Mouse (Mus musculus): ENCODE results near the gene Pef1. TPM values are rescaled to one million over a fixed set of nuclear protein-coding genes. Genes with fewer than 3 reads are reported as not detected.

Gene Pef1
- polyA plus RNA-seq, 1 experiment from 2014 or later, result 72.0 TPM

DNA sequence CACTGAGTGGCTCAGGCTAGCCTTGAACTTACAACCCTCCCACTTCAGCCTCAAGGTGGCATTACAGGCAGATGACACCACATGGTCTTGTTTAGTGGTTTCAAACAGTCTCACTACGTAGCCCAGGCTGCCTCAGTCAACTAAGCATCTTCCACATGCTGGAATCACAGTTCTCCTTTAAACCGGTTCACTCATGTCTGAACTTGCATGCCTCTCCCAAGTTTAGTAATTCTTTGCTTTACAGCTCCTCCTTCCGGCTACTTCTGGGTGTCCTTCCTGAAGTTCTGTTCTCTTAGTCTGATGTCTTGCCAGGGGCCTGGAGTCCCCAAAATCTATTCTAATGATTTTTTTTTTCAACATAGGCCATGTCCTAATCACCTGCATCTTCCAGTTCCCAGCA is 51.9 kb downstream of the Pef1 start:
- no peak for ATAC-seq
- Histone ChIP-seq H3K4me3 (replicated peaks) (no peak overlapping the region), H3K4me1 (replicated peaks) (no peaks in the 10 kb centered on the region), H3K36me3 (no peaks in the 10 kb centered on the region), H3K27ac (no peak overlapping the region), H3K4me2 (replicated peaks) (no peak overlapping the region), H3K27me3 (peaks cover 9% of the 10 kb centered on the region; the same call in 1 of the 2 replicates), H3K9ac (replicated peaks) (no peak overlapping the region), H3K9me3 (no peaks in the 10 kb centered on the region)
- WGBS, result 83% methylated on average over 3 of the region's 3 CpGs

- H3K4me2 ChIP-seq (replicated peaks), result no peak overlapping the region
- no peak overlapping the region for H3K9ac ChIP-seq (replicated peaks)
- no peak overlapping the region for H3K4me3 ChIP-seq (replicated peaks)
- peaks cover 10% of the 10 kb centered on the region for H3K27me3 ChIP-seq
- H3K36me3 ChIP-seq, result no peaks in the 10 kb centered on the region
- H3K4me1 ChIP-seq (replicated peaks), result no peaks in the 10 kb centered on the region
- ATAC-seq, result no peak
- no peak overlapping the region for H3K27ac ChIP-seq
- WGBS, result 80% methylated on average over 12 of the region's 12 CpGs
- no peaks in the 10 kb centered on the region for H3K9me3 ChIP-seq
Observed at GRCm38 (mm10) chr4:130156812-130157371, 54.5 kb downstream of the Pef1 start.

DNA sequence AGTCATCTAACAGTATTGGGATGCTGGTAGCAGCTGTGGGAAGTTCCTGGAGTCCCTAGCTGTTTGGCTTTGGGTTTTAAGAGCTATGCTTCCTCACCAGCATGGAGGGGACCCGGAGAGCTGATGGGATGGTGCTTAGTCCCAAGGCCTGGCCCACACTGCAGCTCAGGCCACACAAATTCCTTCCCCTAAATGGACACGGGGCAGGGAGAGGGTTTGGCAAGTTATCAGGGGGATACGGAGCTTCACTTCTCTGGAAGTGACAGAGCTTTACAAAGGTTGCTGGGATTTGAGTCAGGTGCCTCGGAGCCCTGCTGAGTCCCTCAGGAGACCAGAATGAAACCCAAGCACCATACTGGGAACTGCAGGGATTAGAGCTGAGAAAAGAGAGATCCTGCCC is 59.0 kb downstream of the Pef1 start:
- Histone ChIP-seq H3K4me2 (replicated peaks) (no peak overlapping the region), H3K9ac (replicated peaks) (no peak overlapping the region), H3K4me3 (replicated peaks) (no peak overlapping the region), H3K4me1 (replicated peaks) (peaks cover 11% of the 10 kb centered on the region), H3K27ac (no peak overlapping the region), H3K27me3 (peaks cover 41% of the 10 kb centered on the region), H3K36me3 (no peaks in the 10 kb centered on the region), H3K9me3 (no peaks in the 10 kb centered on the region)
- no peak for ATAC-seq
- 20% methylated on average over 4 of the region's 4 CpGs for WGBS

- Histone ChIP-seq H3K4me2 (replicated peaks) (peak overlapping the region; percentile 35), H3K4me3 (replicated peaks) (peak overlapping the region; percentile 9; the same call in 1 of the 2 replicates), H3K9me3 (no peaks in the 10 kb centered on the region), H3K27me3 (peaks cover 49% of the 10 kb centered on the region), H3K27ac (no peak overlapping the region), H3K4me1 (replicated peaks) (peaks cover 21% of the 10 kb centered on the region), H3K9ac (replicated peaks) (peak overlapping the region; percentile 36), H3K36me3 (no peaks in the 10 kb centered on the region)
- no peak; the same call in 1 of the 2 replicates for ATAC-seq
- 8% methylated on average over 20 of the region's 20 CpGs for WGBS
Observed at GRCm38 (mm10) chr4:130163391-130163861, 61.1 kb downstream of the Pef1 start.

DNA sequence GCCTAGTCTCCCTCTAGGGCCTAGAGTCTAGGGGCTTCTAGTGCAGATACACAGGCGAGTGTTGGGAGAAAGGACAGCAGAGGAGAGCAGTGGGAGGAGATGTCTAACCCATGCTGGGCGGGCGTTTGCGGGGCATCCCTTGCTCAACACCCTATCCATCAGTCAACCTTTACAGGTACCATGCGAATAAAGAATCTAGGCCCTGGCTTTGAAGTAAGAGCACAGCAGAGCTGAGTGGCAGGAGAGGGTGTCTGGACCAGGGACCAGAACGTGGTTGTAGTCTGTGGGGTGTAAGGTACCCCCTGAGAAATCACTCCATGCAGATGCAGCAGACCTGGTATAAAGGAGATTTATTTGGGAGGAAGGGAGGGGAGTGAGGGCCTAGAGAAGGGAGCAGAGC is 61.8 kb downstream of the Pef1 start:
- no peaks in the 10 kb centered on the region for H3K9me3 ChIP-seq
- no peaks in the 10 kb centered on the region for H3K36me3 ChIP-seq
- no peak overlapping the region for H3K9ac ChIP-seq (replicated peaks)
- no peak for ATAC-seq
- no peak overlapping the region for H3K4me2 ChIP-seq (replicated peaks)
- H3K27me3 ChIP-seq, result peaks cover 49% of the 10 kb centered on the region
- WGBS, result 81% methylated on average over 6 of the region's 6 CpGs
- H3K4me1 ChIP-seq (replicated peaks), result peaks cover 26% of the 10 kb centered on the region
- no peak overlapping the region for H3K4me3 ChIP-seq (replicated peaks)
- H3K27ac ChIP-seq, result no peak overlapping the region

DNA sequence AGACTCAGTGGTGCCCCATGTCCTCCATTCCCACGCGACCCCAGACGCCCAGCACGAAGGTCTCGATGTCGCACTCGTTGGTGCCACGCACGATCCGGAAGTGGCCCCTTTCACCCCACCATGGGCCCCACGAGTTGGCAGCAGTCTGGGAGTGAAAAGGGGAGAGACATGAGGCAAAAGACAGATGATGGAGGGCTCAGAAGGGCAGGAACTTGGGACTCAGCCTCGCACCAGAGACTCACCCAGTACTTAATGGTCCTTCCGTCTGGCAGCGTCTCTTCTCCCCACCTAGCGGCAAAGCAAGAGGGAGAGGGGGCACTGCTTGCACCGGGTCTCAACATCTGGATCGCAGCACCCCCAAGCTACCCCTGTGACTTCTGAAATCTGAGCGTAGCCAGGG is 63.7 kb downstream of the Pef1 start:
- Histone ChIP-seq H3K9me3 (no peaks in the 10 kb centered on the region), H3K36me3 (no peaks in the 10 kb centered on the region), H3K4me2 (replicated peaks) (no peak overlapping the region), H3K4me3 (replicated peaks) (no peak overlapping the region), H3K9ac (replicated peaks) (no peak overlapping the region), H3K27me3 (peaks cover 45% of the 10 kb centered on the region), H3K27ac (no peak overlapping the region), H3K4me1 (replicated peaks) (peaks cover 26% of the 10 kb centered on the region)
- 79% methylated on average over 18 of the region's 18 CpGs for WGBS
- no peak for ATAC-seq

DNA sequence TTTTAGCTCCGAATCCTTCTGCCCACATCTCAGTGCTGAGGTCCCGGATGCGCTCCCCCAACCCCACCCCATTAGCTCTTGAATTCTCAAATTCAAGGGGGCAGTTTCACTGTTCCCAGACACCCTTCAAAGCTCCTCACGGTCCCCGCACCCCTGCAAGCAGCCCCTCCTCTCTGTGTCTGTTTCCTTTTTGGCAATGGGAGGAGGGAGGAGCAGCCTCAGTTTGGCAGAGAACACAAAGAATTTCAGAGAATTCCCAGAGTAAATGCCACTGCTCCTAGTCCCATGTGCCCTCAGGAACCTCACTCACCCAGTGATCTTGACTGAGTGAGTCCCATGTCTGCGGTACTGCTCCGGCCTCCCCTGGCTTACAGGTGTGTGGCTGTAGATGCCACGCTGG is 64.2 kb downstream of the Pef1 start:
- H3K36me3 ChIP-seq, result no peaks in the 10 kb centered on the region
- no peak overlapping the region for H3K4me2 ChIP-seq (replicated peaks)
- H3K4me1 ChIP-seq (replicated peaks), result peaks cover 26% of the 10 kb centered on the region
- peaks cover 45% of the 10 kb centered on the region for H3K27me3 ChIP-seq
- no peak overlapping the region for H3K4me3 ChIP-seq (replicated peaks)
- ATAC-seq, result no peak
- H3K27ac ChIP-seq, result no peak overlapping the region
- WGBS, result 82% methylated on average over 8 of the region's 8 CpGs
- no peaks in the 10 kb centered on the region for H3K9me3 ChIP-seq
- no peak overlapping the region for H3K9ac ChIP-seq (replicated peaks)

DNA sequence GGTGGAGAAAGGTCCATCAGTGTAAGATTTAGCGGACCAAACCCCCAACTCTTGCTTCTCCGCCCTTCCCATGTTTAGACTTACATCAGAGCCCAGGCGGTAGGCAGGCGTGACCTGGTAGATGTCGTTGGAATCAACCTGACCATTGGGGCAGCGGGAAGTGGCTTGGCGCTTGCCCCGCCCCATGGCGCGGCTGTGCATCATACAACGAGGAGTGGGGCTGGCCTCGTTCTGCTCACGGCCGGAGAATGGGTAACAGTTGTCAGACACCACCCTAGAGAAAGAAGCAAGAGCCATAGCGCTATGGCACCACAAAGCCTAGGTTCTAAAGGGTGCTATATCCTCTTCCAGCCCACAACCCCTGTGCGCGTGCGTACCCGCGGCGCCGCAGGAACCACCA is 65.0 kb downstream of the Pef1 start:
- Histone ChIP-seq H3K4me1 (replicated peaks) (peaks cover 26% of the 10 kb centered on the region), H3K9ac (replicated peaks) (no peak overlapping the region)
- WGBS, result 53% methylated on average over 22 of the region's 22 CpGs

GRCm38 (mm10) chr4:130167814-130168213 is 65.5 kb downstream of the Pef1 start:
- Histone ChIP-seq H3K4me2 (replicated peaks) (peak overlapping the region; percentile 26; the same call in 1 of the 2 replicates), H3K4me1 (replicated peaks) (peaks cover 25% of the 10 kb centered on the region), H3K4me3 (replicated peaks) (peak overlapping the region; percentile 5; the same call in 1 of the 2 replicates), H3K36me3 (no peaks in the 10 kb centered on the region), H3K27me3 (peaks cover 40% of the 10 kb centered on the region), H3K27ac (no peak overlapping the region), H3K9ac (replicated peaks) (no peak overlapping the region; the same call in 1 of the 2 replicates), H3K9me3 (no peaks in the 10 kb centered on the region)
- ATAC-seq, result no peak
- 48% methylated on average over 9 of the region's 9 CpGs for WGBS

More for the DNA sequence above, 65.0 kb downstream of the Pef1 start:
- Histone ChIP-seq H3K27me3 (peaks cover 44% of the 10 kb centered on the region), H3K4me3 (replicated peaks) (peak overlapping the region; percentile 5; the same call in 1 of the 2 replicates), H3K9me3 (no peaks in the 10 kb centered on the region), H3K4me2 (replicated peaks) (peak overlapping the region; percentile 26; the same call in 1 of the 2 replicates), H3K36me3 (no peaks in the 10 kb centered on the region), H3K27ac (no peak overlapping the region)
- ATAC-seq, result no peak

DNA sequence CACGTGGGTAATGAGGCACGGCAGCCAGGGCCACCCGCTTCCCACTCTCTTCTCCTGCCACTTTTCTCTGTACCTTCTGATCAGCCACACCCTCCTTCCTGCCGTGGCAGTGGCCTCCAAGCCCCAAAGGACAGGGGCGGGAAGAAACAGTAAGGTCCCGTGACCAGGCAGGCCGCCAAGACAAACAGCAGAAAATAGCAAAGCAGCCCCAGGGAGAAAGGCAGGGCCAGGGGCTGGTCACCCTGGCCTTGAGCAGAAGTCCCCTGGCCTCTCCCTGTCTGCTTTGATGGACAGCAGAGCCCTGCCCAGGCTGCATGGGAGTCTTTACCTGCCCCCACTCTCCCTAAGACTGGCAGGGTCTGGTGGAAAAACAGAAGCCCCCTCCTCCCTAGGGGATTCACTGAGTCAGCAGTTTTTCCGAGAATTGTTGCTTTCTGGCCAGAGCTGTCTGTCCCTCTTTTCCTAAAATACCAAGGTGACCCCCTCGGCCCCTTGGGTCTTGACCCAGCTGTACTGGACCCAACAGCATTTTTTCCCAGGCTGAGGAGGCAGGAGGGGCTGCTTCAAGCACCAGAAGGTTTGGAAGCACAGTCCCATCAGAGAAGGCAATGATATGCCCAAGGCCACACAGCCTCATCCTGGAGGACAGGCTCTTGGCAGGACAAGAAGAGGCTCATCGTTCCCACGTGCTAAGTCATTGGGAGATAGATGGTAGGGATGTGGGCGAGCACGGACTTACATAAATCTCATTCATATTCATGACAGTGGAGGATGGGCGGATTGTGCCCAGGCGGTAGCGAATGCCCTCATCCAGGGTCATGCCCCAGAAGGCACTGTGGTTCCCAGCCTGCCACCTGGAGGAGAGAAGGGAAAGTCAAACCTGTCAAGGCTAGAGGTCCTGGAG is 66.2 kb downstream of the Pef1 start:
- WGBS, result 31% methylated on average over 16 of the region's 16 CpGs

DNA sequence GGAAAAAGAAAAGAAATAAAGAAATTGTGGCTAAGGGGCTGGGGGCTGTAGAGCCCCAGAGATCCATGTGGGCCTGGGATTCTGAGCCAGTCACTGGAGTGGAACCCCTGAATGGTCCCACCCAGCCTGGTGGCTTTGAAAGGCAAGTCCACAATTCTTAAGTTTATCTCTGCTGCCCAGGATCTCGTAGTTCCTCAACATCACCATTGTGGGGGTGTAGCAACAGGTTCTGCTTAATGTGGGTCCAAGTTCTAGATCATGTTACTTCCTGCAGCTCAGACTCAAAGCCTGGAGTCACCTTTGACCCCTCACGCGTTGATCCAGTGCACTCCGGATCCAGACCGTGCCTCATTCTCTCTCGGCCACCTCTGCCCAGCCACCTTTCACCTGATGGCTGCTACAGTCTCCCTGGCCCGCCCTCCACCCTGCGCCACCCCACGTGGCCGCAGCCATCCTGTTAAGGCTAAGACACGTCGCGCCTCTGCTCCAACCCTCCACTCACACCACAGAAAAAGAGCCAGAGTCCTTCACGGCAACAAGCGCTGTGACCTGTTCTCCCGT is 67.1 kb downstream of the Pef1 start:
- Histone ChIP-seq H3K27me3 (peaks cover 40% of the 10 kb centered on the region), H3K4me2 (replicated peaks) (no peak overlapping the region), H3K4me1 (replicated peaks) (peaks cover 20% of the 10 kb centered on the region), H3K9ac (replicated peaks) (no peak overlapping the region), H3K9me3 (no peaks in the 10 kb centered on the region), H3K27ac (no peak overlapping the region), H3K4me3 (replicated peaks) (no peak overlapping the region), H3K36me3 (no peaks in the 10 kb centered on the region)
- ATAC-seq, result no peak
- WGBS, result 87% methylated on average over 16 of the region's 16 CpGs

More for the DNA sequence above, 66.2 kb downstream of the Pef1 start:
- Histone ChIP-seq H3K4me2 (replicated peaks) (no peak overlapping the region), H3K36me3 (no peaks in the 10 kb centered on the region), H3K9ac (replicated peaks) (no peak overlapping the region; the same call in 1 of the 2 replicates), H3K4me1 (replicated peaks) (peaks cover 17% of the 10 kb centered on the region), H3K9me3 (no peaks in the 10 kb centered on the region), H3K27ac (no peak overlapping the region), H3K27me3 (peaks cover 40% of the 10 kb centered on the region), H3K4me3 (replicated peaks) (no peak overlapping the region)
- peak; percentile 57 for ATAC-seq

DNA sequence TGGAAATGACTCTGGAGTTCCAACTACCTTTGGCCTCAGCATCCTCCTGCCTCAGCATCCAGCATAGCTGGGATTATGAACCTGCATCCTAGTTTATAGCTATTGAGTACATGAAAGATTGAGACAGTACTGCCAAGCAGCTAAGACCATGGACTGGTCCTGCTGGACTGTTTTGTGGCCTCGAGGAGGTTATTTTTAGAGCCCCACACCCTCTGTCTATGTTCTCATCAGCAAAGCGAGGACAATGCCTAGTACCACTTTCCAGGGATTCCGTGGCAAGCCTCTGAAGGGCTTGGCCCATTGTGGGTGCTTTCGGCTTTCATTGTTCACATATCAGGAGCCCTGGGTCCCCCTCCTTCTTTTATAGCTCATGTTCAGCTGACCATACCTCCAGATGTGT is 68.0 kb downstream of the Pef1 start:
- H3K27me3 ChIP-seq, result peaks cover 43% of the 10 kb centered on the region
- no peak for ATAC-seq
- 85% methylated on average over 4 of the region's 4 CpGs for WGBS

More for the DNA sequence above, 68.0 kb downstream of the Pef1 start:
- Histone ChIP-seq H3K27ac (no peak overlapping the region), H3K9ac (replicated peaks) (no peak overlapping the region), H3K4me1 (replicated peaks) (peaks cover 29% of the 10 kb centered on the region), H3K36me3 (no peaks in the 10 kb centered on the region), H3K4me2 (replicated peaks) (no peak overlapping the region), H3K4me3 (replicated peaks) (no peak overlapping the region), H3K9me3 (no peaks in the 10 kb centered on the region)
